Mouse (Mus musculus): ENCODE results near the gene Ttc41.

- TF ChIP-seq CTCF (IDR thresholded peaks at IDR 0.05; ENCODE audit: low read depth, low read length) (no peak), POLR2A (IDR thresholded peaks at IDR 0.05; ENCODE audit: extremely low read depth, insufficient read depth, low read length) (no peak)
These were observed 1.5 kb upstream of the Ttc41 start for GRCm38 (mm10) chr10:86704141-86704540.
